Mouse (Mus musculus): ENCODE measurements around the gene Eci2.

DNA sequence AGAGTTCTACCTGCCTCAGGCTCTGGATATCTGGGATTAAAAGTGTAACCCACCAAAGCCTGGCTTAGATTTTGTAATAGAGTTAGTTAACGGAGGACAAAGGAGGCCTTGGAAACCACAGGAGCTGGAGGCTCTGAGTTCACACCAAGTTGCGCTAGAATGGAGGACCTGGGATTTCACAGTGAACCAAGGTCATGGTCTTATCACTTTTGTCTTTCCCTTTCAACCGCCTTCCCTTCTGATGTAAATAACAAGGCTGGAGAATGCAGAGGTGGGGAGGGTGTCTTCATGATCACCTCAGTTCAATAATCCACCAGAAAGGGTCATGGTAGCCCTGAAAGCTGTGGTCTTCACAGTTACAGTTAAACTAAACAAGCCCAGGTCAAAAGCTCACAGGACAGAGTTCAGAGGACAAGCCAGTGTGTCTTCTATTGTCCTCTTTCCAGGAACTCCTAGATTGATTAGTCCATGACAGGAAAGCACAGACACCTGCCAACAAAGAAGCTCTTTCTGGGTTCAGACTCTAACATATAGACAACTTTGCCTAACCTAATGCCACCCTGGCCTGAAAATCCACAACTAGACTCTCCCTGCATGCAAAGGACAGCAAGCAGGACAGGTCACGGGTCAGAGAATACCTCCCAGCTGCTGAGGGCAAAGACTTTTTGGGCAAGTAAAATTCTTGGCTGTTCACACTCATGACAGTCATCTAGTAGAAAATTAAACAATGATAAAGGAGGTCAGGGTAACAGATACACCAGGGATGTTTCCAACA lies 65.7 kb downstream of the Eci2 start:
- TF ChIP-seq CTCF (IDR thresholded peaks at IDR 0.05; ENCODE audit: low read depth, low read length) (no peak), EP300 (IDR thresholded peaks at IDR 0.05; ENCODE audit: insufficient read depth, low read depth, low read length) (no peak)
